13 mouse cellular contexts compared by ENCODE assay signal in the genomic region with DNA sequence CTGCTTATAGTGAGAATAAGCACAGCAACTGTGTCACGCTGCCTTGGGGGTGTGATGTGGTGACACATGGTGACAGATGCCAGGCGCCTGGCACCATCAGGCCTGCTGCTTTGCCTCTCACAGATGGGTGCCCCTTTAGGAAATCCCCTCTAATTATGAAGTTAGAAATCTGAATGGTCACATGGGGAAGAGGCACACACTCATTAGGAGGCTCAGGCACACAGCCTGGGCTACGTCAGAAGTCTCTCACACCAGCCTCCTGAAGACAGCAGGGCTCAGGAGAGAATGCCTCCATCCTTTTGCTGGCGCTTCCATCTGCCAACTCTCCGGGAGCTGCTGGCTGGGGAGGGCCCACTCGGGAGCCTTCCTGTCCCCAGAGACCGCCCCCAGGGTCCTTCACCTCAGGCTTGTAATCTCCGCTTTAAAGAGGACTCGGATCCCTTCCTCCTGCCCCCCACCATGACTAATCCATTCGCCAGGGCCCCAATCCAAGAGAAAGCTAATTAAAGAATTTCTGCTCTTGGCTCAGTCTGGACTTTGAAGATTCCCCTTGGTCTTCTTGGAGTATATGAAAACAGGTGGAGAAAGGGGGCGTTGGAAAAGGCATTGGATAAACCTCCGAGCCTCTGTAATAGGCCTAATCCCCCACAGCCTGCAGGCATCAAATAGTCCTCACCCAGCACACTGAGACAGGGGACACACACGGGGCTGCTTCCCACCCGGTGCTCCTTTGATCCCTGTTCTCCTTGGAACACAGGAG. TPM values are rescaled to one million over a fixed set of nuclear protein-coding genes. Genes with fewer than 3 reads are reported as not detected.
A peak's percentile ranks its signal among the peaks of the same experiment; 100 is the strongest.
DNase-seq lines count a peak whose midpoint lies in the region; TF ChIP-seq lines count a peak whose summit lies in the region.
"Had no signal": no experiment of that assay in that cellular context is flagged by ENCODE, and none has a peak within 500 bp of the region (broad histone marks: within the 10 kb centered on the region; RNA-seq: fewer than 3 reads in every experiment).

No protein-coding gene starts in this region.

- H3K27ac ChIP-seq in cerebellum, adult 2 months (ENCODE audit: insufficient read depth, low read length) = no peak overlapping the region
- H3K27ac ChIP-seq: liver, embryonic 14.5 days had no signal

- WGBS in cerebellum, adult 2 months = 32% methylated on average over 14 of the region's 14 CpGs

- no peak for TF ChIP-seq CTCF in cerebellum, adult 2 months (IDR thresholded peaks at IDR 0.05; ENCODE audit: borderline replicate concordance, insufficient read depth, low read depth, low read length)

- no peak for TF ChIP-seq POLR2A in cerebellum, adult 2 months (IDR thresholded peaks at IDR 0.05; ENCODE audit: borderline replicate concordance, insufficient read depth, low read length)

- intact Hi-C loops in left cerebral cortex, postnatal 4 days (cut with DNase I) = no loop called here

- H3K4me1 ChIP-seq in cerebellum, adult 2 months (ENCODE audit: control insufficient read depth, insufficient read depth, low read length) = peaks cover 28% of the 10 kb centered on the region

- H3K27me3 ChIP-seq in cerebellum, adult 2 months (ENCODE audit: control insufficient read depth, insufficient read depth, low read length) = no peaks in the 10 kb centered on the region
- H3K27me3 ChIP-seq in splenic B cell, adult 2 months (ENCODE audit: control insufficient read depth, insufficient read depth, low read length, poor library complexity, severe bottlenecking) = no peaks in the 10 kb centered on the region

- H3K4me3 ChIP-seq in cerebellum, adult 2 months (replicated peaks; ENCODE audit: insufficient read depth, low read depth, low read length) = no peak overlapping the region

- peak; percentile 39 for DNase-seq in cerebellum, adult 9-11 months
- DNase-seq in cerebellum, adult 2 months = no peak
- DNase-seq in right cerebral cortex, adult 18-20 months = peak; percentile 71
- DNase-seq in right cerebral cortex, postnatal 4 days = no peak
- peak; percentile 53 for DNase-seq in left cerebral cortex, postnatal 4 days
- peak; percentile 45 for DNase-seq in splenic B cell, adult 2 months (ENCODE audit: low read depth, low spot score)
- DNase-seq in spleen, postnatal 4 days (ENCODE audit: low spot score in 2 of 2) = no peak
- no peak for DNase-seq in kidney, postnatal 14 days
- DNase-seq: embryo, embryonic 11 days; heart, adult 11 months; spleen, adult 18-20 months had no signal

- H3K36me3 ChIP-seq in splenic B cell, adult 2 months (ENCODE audit: control insufficient read depth, insufficient read depth, low read length, poor library complexity, severe bottlenecking) = no peaks in the 10 kb centered on the region

RNA-seq across cellular contexts. Expression of gene Flrt1, which starts 22.3 kb away (rescaled TPM):
- 5.4 and 6.2 TPM in 2 replicates for polyA plus RNA-seq in cerebellum, adult 2 months (2012; rRNA removed)
- 10 to 100 TPM; 22.4 to 23.5 TPM for total RNA-seq in left cerebral cortex, postnatal 4 days (2021)

RNA-seq across cellular contexts. Expression of gene Macrod1, which starts 26.6 kb away (rescaled TPM):
- 30.8 and 33.8 TPM in 2 replicates for polyA plus RNA-seq in cerebellum, adult 2 months (2012; rRNA removed)
- total RNA-seq in left cerebral cortex, postnatal 4 days (2021) = 1 to 10 TPM; 5.5 to 6.3 TPM
- total RNA-seq: monocyte, adult 5-6 weeks had no signal

RNA-seq across cellular contexts. Expression of gene Stip1, which starts 43.4 kb away (rescaled TPM):
- 215 and 217 TPM in 2 replicates for polyA plus RNA-seq in cerebellum, adult 2 months (2012; rRNA removed)
- 100 to 1,000 TPM; 127 to 130 TPM for total RNA-seq in left cerebral cortex, postnatal 4 days (2021)

Comparison
In these comparisons a context has a peak if more than half of its experiments do, and no peak if none do; other contexts are left out.
1. DNase-seq: peak in cerebellum, adult 9-11 months (single experiment), right cerebral cortex, adult 18-20 months (single experiment), left cerebral cortex, postnatal 4 days (single experiment) and splenic B cell, adult 2 months (single experiment); none in cerebellum, adult 2 months (0 of 2), right cerebral cortex, postnatal 4 days (single experiment), spleen, postnatal 4 days (0 of 2) and kidney, postnatal 14 days (single experiment).